ENCODE assay signal across 25 mouse cellular contexts in the genomic region with DNA sequence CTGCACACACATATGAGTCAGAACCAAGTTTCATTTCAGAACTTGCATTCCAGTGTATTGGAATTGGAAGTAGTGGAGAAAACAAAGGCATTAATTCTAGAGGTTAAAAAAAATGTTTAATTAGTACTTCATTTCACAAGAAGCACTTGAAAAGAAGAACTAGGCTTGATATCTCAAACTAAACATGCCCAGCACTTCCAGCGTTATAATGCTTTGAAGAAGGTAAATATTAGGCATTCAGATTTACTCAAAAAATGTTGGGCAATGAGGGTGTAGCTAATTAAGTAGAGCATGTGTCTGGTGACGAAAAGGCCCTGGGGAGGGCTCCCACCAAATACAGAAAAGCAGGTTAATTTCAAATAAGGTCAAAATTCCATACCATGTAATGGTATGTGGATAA. TPM values are rescaled to one million over a fixed set of nuclear protein-coding genes. Genes with fewer than 3 reads are reported as not detected.
"Had no signal": no experiment of that assay in that cellular context is flagged by ENCODE, and none has a peak within 500 bp of the region (broad histone marks: within the 10 kb centered on the region; RNA-seq: fewer than 3 reads in every experiment).

No protein-coding gene starts in this region.

- ATAC-seq: forebrain, embryonic 16.5 days; hindbrain, postnatal 0 days; intestine, embryonic 16.5 days had no signal

- H3K9ac ChIP-seq: heart, embryonic 13.5 days; heart, embryonic 15.5 days; hindbrain, embryonic 13.5 days; hindbrain, embryonic 15.5 days; limb, embryonic 12.5 days had no signal

- H3K4me2 ChIP-seq: heart, embryonic 11.5 days; heart, embryonic 13.5 days; heart, embryonic 15.5 days; hindbrain, embryonic 13.5 days; hindbrain, embryonic 15.5 days; limb, embryonic 12.5 days had no signal

- H3K36me3 ChIP-seq: heart, embryonic 13.5 days; heart, embryonic 15.5 days; hindbrain, embryonic 13.5 days; hindbrain, embryonic 15.5 days; limb, embryonic 10.5 days; limb, embryonic 12.5 days had no signal

- H3K9me3 ChIP-seq: heart, embryonic 13.5 days; heart, embryonic 15.5 days; hindbrain, embryonic 13.5 days; hindbrain, embryonic 15.5 days; limb, embryonic 10.5 days; limb, embryonic 12.5 days had no signal

- H3K4me3 ChIP-seq: heart, adult 2 months; heart, embryonic 13.5 days; heart, embryonic 15.5 days; hindbrain, embryonic 13.5 days; hindbrain, embryonic 15.5 days; layer of hippocampus, adult 2 months; left cerebral cortex, adult 2 months; limb, embryonic 10.5 days; limb, embryonic 12.5 days had no signal

- H3K27me3 ChIP-seq: heart, embryonic 13.5 days; heart, embryonic 15.5 days; hindbrain, embryonic 13.5 days; hindbrain, embryonic 15.5 days; limb, embryonic 12.5 days had no signal

- H3K4me1 ChIP-seq: heart, embryonic 15.5 days; hindbrain, embryonic 13.5 days; hindbrain, embryonic 15.5 days; limb, embryonic 10.5 days; limb, embryonic 12.5 days had no signal

- DNase-seq: gastrocnemius, postnatal 14 days; gastrocnemius, postnatal 36 days; heart, adult 11 months; heart, adult 2 months; heart, postnatal 14 days; heart, postnatal 36 days; kidney, adult 11 months; kidney, adult 2 months; kidney, postnatal 10 days; kidney, postnatal 25 days; kidney, postnatal 4 days had no signal

- H3K27ac ChIP-seq: heart, adult 2 months; heart, embryonic 13.5 days; heart, embryonic 15.5 days; hindbrain, embryonic 13.5 days; hindbrain, embryonic 15.5 days; hindbrain, postnatal 0 days; layer of hippocampus, adult 2 months; left cerebral cortex, adult 2 months; limb, embryonic 10.5 days; limb, embryonic 12.5 days had no signal

RNA-seq across cellular contexts. Expression of a gene that starts 4.1 kb away (rescaled TPM):
- polyA plus RNA-seq: frontal cortex, adult 2 months; heart, adult 2 months; heart, embryonic 11.5 days; heart, postnatal 0 days; hindbrain, embryonic 13.5 days; hindbrain, embryonic 15.5 days; limb, embryonic 10.5 days; limb, embryonic 12.5 days had no signal
